Mouse (Mus musculus): ENCODE results near the gene Spsb1.

DNA sequence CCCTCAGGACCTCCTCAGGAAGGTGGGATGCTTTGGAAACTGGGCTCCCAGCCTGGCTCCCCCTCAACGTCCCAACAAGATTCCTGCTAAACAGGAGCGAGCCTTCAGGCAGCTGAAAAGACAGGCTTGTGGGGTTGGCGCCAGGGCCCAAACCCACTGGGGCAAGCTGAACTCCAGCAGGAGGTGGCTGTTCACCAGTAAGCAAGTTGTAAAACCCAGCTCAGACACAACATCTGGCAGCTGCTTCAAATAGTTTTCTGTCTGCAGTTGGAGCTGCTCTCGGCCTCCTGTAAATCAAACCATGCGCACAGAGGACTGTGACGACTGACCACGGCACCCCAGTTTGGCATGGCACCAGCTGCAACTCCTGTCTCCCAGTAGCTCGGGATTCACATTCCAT lies 64.3 kb downstream of the Spsb1 start:
- TF ChIP-seq POLR2A (IDR thresholded peaks at IDR 0.05; ENCODE audit: borderline replicate concordance, extremely low read depth, low read depth, low read length) (no peak), CTCF (IDR thresholded peaks at IDR 0.05; ENCODE audit: insufficient read depth, low read length) (no peak)

Data from lung, adult 2 months (tissue).